Comparison of ENCODE assay signal across 9 mouse cellular contexts in genomic region chr16:33151558-33151957, GRCm38 (mm10). TPM values are rescaled to one million over a fixed set of nuclear protein-coding genes. Genes with fewer than 3 reads are reported as not detected.
DNase-seq lines count a peak whose midpoint lies in the region; ATAC-seq and TF ChIP-seq lines count a peak whose summit lies in the region.
"Had no signal": no experiment of that assay in that cellular context is flagged by ENCODE, and none has a peak within 500 bp of the region (broad histone marks: within the 10 kb centered on the region; RNA-seq: fewer than 3 reads in every experiment).

No protein-coding gene starts in this region.

- TF ChIP-seq RAD21 in MEL (IDR thresholded peaks at IDR 0.05; ENCODE audit: low read depth, low read length), result no peak

- no peak overlapping the region for H3K4me2 ChIP-seq in hindbrain, embryonic 11.5 days (replicated peaks; ENCODE audit: low read depth, low read length)
- H3K4me2 ChIP-seq: lung, embryonic 14.5 days had no signal

- no peak for TF ChIP-seq POLR2A in MEL (IDR thresholded peaks at IDR 0.05; ENCODE audit: control insufficient read depth in 1 of 2, insufficient read depth in 1 of 2, low read depth in 1 of 2, low read length in 2 of 2, poor library complexity in 1 of 2)
- TF ChIP-seq POLR2A in bone marrow macrophage, adult 2 months (IDR thresholded peaks at IDR 0.05; ENCODE audit: borderline replicate concordance, low read depth, low read length), result no peak

- H3K9me3 ChIP-seq in MEL (replicated peaks; ENCODE audit: insufficient read depth, low read length), result no peaks in the 10 kb centered on the region
- H3K9me3 ChIP-seq in hindbrain, embryonic 11.5 days (ENCODE audit: control insufficient read depth, low read length), result no peaks in the 10 kb centered on the region

- H3K27me3 ChIP-seq in MEL (ENCODE audit: control insufficient read depth in 1 of 2, insufficient read depth in 2 of 2, low read length in 2 of 2), result peaks cover 0 to 2% of the 10 kb centered on the region in 2 experiments; a peak in 1 of 4 replicates
- H3K27me3 ChIP-seq in hindbrain, embryonic 11.5 days (ENCODE audit: control insufficient read depth, insufficient read depth, low read length), result no peaks in the 10 kb centered on the region

- H3K27ac ChIP-seq in MEL (ENCODE audit: control insufficient read depth, low read depth, low read length), result no peak overlapping the region
- H3K27ac ChIP-seq in bone marrow macrophage, adult 2 months (ENCODE audit: insufficient read depth, low read depth, low read length), result no peak overlapping the region
- no peak overlapping the region for H3K27ac ChIP-seq in hindbrain, embryonic 11.5 days (ENCODE audit: low read depth, low read length)

- H3K4me1 ChIP-seq in MEL (ENCODE audit: control insufficient read depth in 1 of 2, insufficient read depth in 2 of 2, low read length in 2 of 2), result peaks cover 0 to 9% of the 10 kb centered on the region in 2 experiments; a peak in 2 of 4 replicates
- peaks cover 9% of the 10 kb centered on the region for H3K4me1 ChIP-seq in bone marrow macrophage, adult 2 months (ENCODE audit: control insufficient read depth, insufficient read depth, low read length)
- H3K4me1 ChIP-seq in hindbrain, embryonic 11.5 days (replicated peaks; ENCODE audit: control insufficient read depth, insufficient read depth, low read length), result no peaks in the 10 kb centered on the region

- no peak overlapping the region for H3K9ac ChIP-seq in MEL (ENCODE audit: control insufficient read depth, low read depth, low read length, poor library complexity, severe bottlenecking)
- no peak overlapping the region for H3K9ac ChIP-seq in hindbrain, embryonic 11.5 days (ENCODE audit: low read depth, low read length)
- H3K9ac ChIP-seq: lung, embryonic 14.5 days had no signal

- 82% methylated on average over 8 of the region's 8 CpGs for WGBS in hindbrain, embryonic 11.5 days

- H3K79me2 ChIP-seq in MEL (ENCODE audit: control insufficient read depth, insufficient read depth, low read length, poor library complexity), result no peaks in the 10 kb centered on the region

- H3K4me3 ChIP-seq in MEL (ENCODE audit: control insufficient read depth in 1 of 2, insufficient read depth in 1 of 2, low read depth in 2 of 2, low read length in 2 of 2), result peak overlapping the region in 1 of 2 experiments; percentile 11; a peak in 2 of 4 replicates
- H3K4me3 ChIP-seq in bone marrow macrophage, adult 2 months (ENCODE audit: insufficient read depth, low read length), result peak overlapping the region; percentile 27; the same call in 1 of the 2 replicates
- H3K4me3 ChIP-seq in hindbrain, embryonic 11.5 days (ENCODE audit: low read depth, low read length), result no peak overlapping the region
- H3K4me3 ChIP-seq: myocyte had no signal

- no peak for ATAC-seq in megakaryocyte-erythroid progenitor cell, adult 5-6 weeks (replicated peaks; ENCODE audit: low FRiP score, low TSS enrichment, poor library complexity, severe bottlenecking)
- ATAC-seq in hindbrain, embryonic 11.5 days (ENCODE audit: low FRiP score), result no peak

- TF ChIP-seq CTCF in MEL (IDR thresholded peaks at IDR 0.05 in 2 of 3, conservative IDR thresholded peaks at IDR 0.05 in 1 of 3; ENCODE audit: control insufficient read depth in 1 of 3, insufficient read depth in 1 of 3, low read depth in 2 of 3, low read length in 3 of 3, poor library complexity in 1 of 3, severe bottlenecking in 1 of 3), result no peak
- no peak for TF ChIP-seq CTCF in bone marrow macrophage, adult 2 months (IDR thresholded peaks at IDR 0.05; ENCODE audit: low read depth, low read length)

- no peaks in the 10 kb centered on the region; a peak in 1 of 4 replicates for H3K36me3 ChIP-seq in MEL (ENCODE audit: control insufficient read depth in 1 of 2, insufficient read depth in 2 of 2, low read length in 2 of 2)
- H3K36me3 ChIP-seq in hindbrain, embryonic 11.5 days (ENCODE audit: control insufficient read depth, insufficient read depth, low read length), result no peaks in the 10 kb centered on the region

- TF ChIP-seq EP300 in MEL (IDR thresholded peaks at IDR 0.05; ENCODE audit: low read depth in 1 of 2, low read length in 2 of 2), result no peak

- peak; percentile 35 for DNase-seq in MEL (ENCODE audit: low read depth, low spot score)
- peak; percentile 66 to 77 for DNase-seq in frontal cortex, adult 2 months (ENCODE audit: extremely low spot score in 1 of 2, low spot score in 1 of 2)
- peak; percentile 35 to 80 for DNase-seq in left cerebral cortex, adult 9 months (ENCODE audit: low spot score in 2 of 2)
- DNase-seq in urinary bladder, postnatal 36 days (ENCODE audit: low spot score in 2 of 2), result no peak
- no peak for DNase-seq in hindbrain, embryonic 11.5 days (ENCODE audit: low spot score)
- DNase-seq: lung, embryonic 14.5 days had no signal

TF ChIP-seq in MEL, 35 proteins besides CTCF, POLR2A, EP300 and RAD21:
- TF ChIP-seq MAZ (IDR thresholded peaks at IDR 0.05; ENCODE audit: low read depth, low read length) (no peak), TBP (IDR thresholded peaks at IDR 0.05; ENCODE audit: low read depth, low read length) (peak; percentile 80; the same call in 1 of the 2 replicates), ZC3H11A (IDR thresholded peaks at IDR 0.05; ENCODE audit: low read depth, low read length) (no peak), NELFE (IDR thresholded peaks at IDR 0.05; ENCODE audit: low read depth, low read length) (no peak)

RNA-seq across cellular contexts. Expression of gene Osbpl11, which starts 33.3 kb away (rescaled TPM):
- 6.9 and 7.1 TPM in 2 replicates for total RNA-seq in MEL (2012; rRNA removed)
- 10 to 100 TPM in 1 of 2 experiments, not detected in 1; 10.3 TPM for polyA plus RNA-seq in MEL (2012; ENCODE audit: insufficient read depth in 1 of 2, insufficient read length in 2 of 2, low read depth in 1 of 2, low replicate concordance in 2 of 2, missing spikeins in 1 of 2)
- polyA plus RNA-seq in bone marrow macrophage, adult 2 months (2012; ENCODE audit: insufficient read depth, insufficient read length, missing spikeins), result 44.6 and 49.1 TPM in 2 replicates
- polyA plus RNA-seq in frontal cortex, adult 2 months (2012; rRNA removed), result 10.5 and 10.8 TPM in 2 replicates
- 7.4 and 10.7 TPM in 2 replicates for total RNA-seq in megakaryocyte-erythroid progenitor cell, adult 5-6 weeks (2014; fragmentation: Nextera tagmentation)
- total RNA-seq in megakaryocyte-erythroid progenitor cell, adult 5-6 weeks (2017), result 10.9 and 12.5 TPM in 2 replicates
- 19.7 and 24.6 TPM in 2 replicates for polyA plus RNA-seq in hindbrain, embryonic 11.5 days (2014; fragmentation: Nextera tagmentation; extraction: Ambion mirVana)

Comparison
In these comparisons a context has a peak if more than half of its experiments do, and no peak if none do; other contexts are left out.
1. DNase-seq: peak in MEL (single experiment), frontal cortex, adult 2 months (2 of 2) and left cerebral cortex, adult 9 months (2 of 2); none in urinary bladder, postnatal 36 days (0 of 2) and hindbrain, embryonic 11.5 days (single experiment).